Mouse (Mus musculus): ENCODE measurements around the gene Ptprg. TPM values are rescaled to one million over a fixed set of nuclear protein-coding genes. Genes with fewer than 3 reads are reported as not detected.

Gene Ptprg
- total RNA-seq, 1 experiment from 2014 or later, result not detected

- ATAC-seq (replicated peaks; ENCODE audit: insufficient number of reproducible peaks, low FRiP score, low TSS enrichment, poor library complexity, severe bottlenecking), result no peak
These were observed 626.8 kb downstream of the Ptprg start for GRCm38 (mm10) chr14:12180116-12180515.

GRCm38 (mm10) chr14:12185040-12185439 lies 631.7 kb downstream of the Ptprg start:
- no peak for ATAC-seq (replicated peaks; ENCODE audit: insufficient number of reproducible peaks, low FRiP score, low TSS enrichment, poor library complexity, severe bottlenecking)

GRCm38 (mm10) chr14:12188352-12188751 lies 635.0 kb downstream of the Ptprg start:
- no peak for ATAC-seq (replicated peaks; ENCODE audit: insufficient number of reproducible peaks, low FRiP score, low TSS enrichment, poor library complexity, severe bottlenecking)

GRCm38 (mm10) chr14:12189266-12189665 lies 635.9 kb downstream of the Ptprg start:
- no peak for ATAC-seq (replicated peaks; ENCODE audit: insufficient number of reproducible peaks, low FRiP score, low TSS enrichment, poor library complexity, severe bottlenecking)

- ATAC-seq (replicated peaks; ENCODE audit: insufficient number of reproducible peaks, low FRiP score, low TSS enrichment, poor library complexity, severe bottlenecking), result no peak
These were observed 636.6 kb downstream of the Ptprg start for GRCm38 (mm10) chr14:12189717-12190600.

GRCm38 (mm10) chr14:12191076-12191475 lies 637.7 kb downstream of the Ptprg start:
- ATAC-seq (replicated peaks; ENCODE audit: insufficient number of reproducible peaks, low FRiP score, low TSS enrichment, poor library complexity, severe bottlenecking), result no peak

- ATAC-seq (replicated peaks; ENCODE audit: insufficient number of reproducible peaks, low FRiP score, low TSS enrichment, poor library complexity, severe bottlenecking), result no peak
These were observed 645.4 kb downstream of the Ptprg start for GRCm38 (mm10) chr14:12198735-12199134.

GRCm38 (mm10) chr14:12199956-12200950 lies 646.9 kb downstream of the Ptprg start:
- ATAC-seq (replicated peaks; ENCODE audit: insufficient number of reproducible peaks, low FRiP score, low TSS enrichment, poor library complexity, severe bottlenecking), result no peak

- ATAC-seq (replicated peaks; ENCODE audit: insufficient number of reproducible peaks, low FRiP score, low TSS enrichment, poor library complexity, severe bottlenecking), result no peak
These were observed 648.9 kb downstream of the Ptprg start for GRCm38 (mm10) chr14:12202214-12202613.

- ATAC-seq (replicated peaks; ENCODE audit: insufficient number of reproducible peaks, low FRiP score, low TSS enrichment, poor library complexity, severe bottlenecking), result no peak
These were observed 649.7 kb downstream of the Ptprg start for GRCm38 (mm10) chr14:12203081-12203480.

- no peak for ATAC-seq (replicated peaks; ENCODE audit: insufficient number of reproducible peaks, low FRiP score, low TSS enrichment, poor library complexity, severe bottlenecking)
These were observed 652.8 kb downstream of the Ptprg start for GRCm38 (mm10) chr14:12206138-12206537.

- no peak for ATAC-seq (replicated peaks; ENCODE audit: insufficient number of reproducible peaks, low FRiP score, low TSS enrichment, poor library complexity, severe bottlenecking)
These were observed 655.2 kb downstream of the Ptprg start for GRCm38 (mm10) chr14:12208554-12208953.

GRCm38 (mm10) chr14:12218544-12219150 lies 665.3 kb downstream of the Ptprg start:
- ATAC-seq (replicated peaks; ENCODE audit: insufficient number of reproducible peaks, low FRiP score, low TSS enrichment, poor library complexity, severe bottlenecking), result no peak

- ATAC-seq (replicated peaks; ENCODE audit: insufficient number of reproducible peaks, low FRiP score, low TSS enrichment, poor library complexity, severe bottlenecking), result no peak
These were observed 666.5 kb downstream of the Ptprg start for GRCm38 (mm10) chr14:12219877-12220276.

- no peak for ATAC-seq (replicated peaks; ENCODE audit: insufficient number of reproducible peaks, low FRiP score, low TSS enrichment, poor library complexity, severe bottlenecking)
These were observed 667.2 kb downstream of the Ptprg start for GRCm38 (mm10) chr14:12220540-12220939.

- ATAC-seq (replicated peaks; ENCODE audit: insufficient number of reproducible peaks, low FRiP score, low TSS enrichment, poor library complexity, severe bottlenecking), result no peak
These were observed 668.2 kb downstream of the Ptprg start for GRCm38 (mm10) chr14:12221571-12221970.

- ATAC-seq (replicated peaks; ENCODE audit: insufficient number of reproducible peaks, low FRiP score, low TSS enrichment, poor library complexity, severe bottlenecking), result no peak
These were observed 690.4 kb downstream of the Ptprg start for GRCm38 (mm10) chr14:12243726-12244125.

- ATAC-seq (replicated peaks; ENCODE audit: insufficient number of reproducible peaks, low FRiP score, low TSS enrichment, poor library complexity, severe bottlenecking), result no peak
These were observed 722.7 kb downstream of the Ptprg start for GRCm38 (mm10) chr14:12276031-12276430.

- ATAC-seq (replicated peaks; ENCODE audit: insufficient number of reproducible peaks, low FRiP score, low TSS enrichment, poor library complexity, severe bottlenecking), result no peak
These were observed 730.3 kb downstream of the Ptprg start, which contains the start of gene Gm49355 for GRCm38 (mm10) chr14:12283641-12284040. Gm49355 (plus strand) TSS chr14:12283976.
